Mouse (Mus musculus): ENCODE results near the gene Rufy1. TPM values are rescaled to one million over a fixed set of nuclear protein-coding genes. Genes with fewer than 3 reads are reported as not detected.
A peak's percentile ranks its signal among the peaks of the same experiment; 100 is the strongest.
"Not testable (repeated sequence)": the region's sequence is repeated elsewhere in the genome, so short reads cannot be mapped to it uniquely, and the experiment has no call there.

Gene Rufy1
- total and polyA plus RNA-seq, 2 experiments from 2014 or later: 11.3 to 19.9 TPM

DNA sequence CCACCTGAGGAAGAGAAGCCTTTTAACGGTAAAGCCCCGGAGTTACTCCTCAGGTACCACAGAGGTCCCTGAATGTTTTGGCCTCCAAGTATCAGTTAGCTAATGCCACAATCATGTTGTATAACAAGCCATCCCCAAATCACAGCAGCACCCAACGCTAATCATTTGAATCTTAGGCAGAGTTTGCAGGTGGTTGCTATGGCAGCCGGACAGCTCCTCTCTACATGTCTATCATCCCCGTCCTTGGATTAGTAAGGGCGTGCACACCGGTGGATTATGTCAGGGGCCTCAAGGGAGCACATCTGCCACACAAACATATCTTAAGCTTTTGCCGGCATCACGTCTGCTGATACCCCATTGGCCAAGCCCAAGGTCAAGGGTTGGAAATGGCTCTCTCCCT is 19.3 kb upstream of the Rufy1 start:
- no peak overlapping the region for H3K9ac ChIP-seq (replicated peaks; ENCODE audit: low read length, poor library complexity, severe bottlenecking)
- DNase-seq (ENCODE audit: low spot score): no peak

DNA sequence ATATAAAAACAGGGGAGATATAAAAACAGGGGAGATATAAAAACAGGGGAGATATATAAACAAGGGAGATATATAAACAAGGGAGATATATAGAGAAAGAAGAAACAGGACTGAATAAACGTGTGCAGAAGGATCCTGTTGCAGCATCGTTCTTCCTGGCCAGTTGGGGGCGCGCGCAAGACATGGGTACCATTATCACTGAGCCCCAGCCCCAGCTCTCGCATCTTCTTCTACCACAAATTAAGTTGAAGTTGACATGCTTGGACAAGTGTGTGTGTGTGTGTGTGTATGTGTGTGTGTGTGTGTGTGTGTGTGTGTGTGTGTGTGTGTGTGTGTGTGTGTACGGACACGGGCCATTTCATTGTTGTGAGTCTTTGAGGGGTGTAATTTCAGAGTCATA is 17.2 kb upstream of the Rufy1 start:
- H3K27ac ChIP-seq (ENCODE audit: low read depth, low read length); H3K4me3 ChIP-seq (ENCODE audit: low read depth, low read length); H3K9ac ChIP-seq (replicated peaks; ENCODE audit: low read length, poor library complexity, severe bottlenecking); H3K4me2 ChIP-seq (ENCODE audit: low read depth, low read length, poor library complexity, severe bottlenecking); H3K9me3 ChIP-seq (ENCODE audit: low read length); DNase-seq (ENCODE audit: low spot score); H3K4me1 ChIP-seq (ENCODE audit: insufficient read depth, low read length); H3K27me3 ChIP-seq (ENCODE audit: insufficient read depth, low read length); ATAC-seq (ENCODE audit: low FRiP score); H3K36me3 ChIP-seq (ENCODE audit: insufficient read depth, low read length): not testable (repeated sequence)
- WGBS: 63% methylated on average over 3 of the region's 8 CpGs
- peak; percentile 32 for TF ChIP-seq CTCF (IDR thresholded peaks at IDR 0.05)

More for the DNA sequence above, 19.3 kb upstream of the Rufy1 start:
- WGBS: 46% methylated on average over 9 of the region's 9 CpGs
- TF ChIP-seq CTCF (IDR thresholded peaks at IDR 0.05): no peak
- Histone ChIP-seq H3K27me3 (ENCODE audit: insufficient read depth, low read length) (no peaks in the 10 kb centered on the region), H3K4me1 (ENCODE audit: insufficient read depth, low read length) (no peaks in the 10 kb centered on the region), H3K27ac (ENCODE audit: low read depth, low read length) (no peak overlapping the region), H3K4me3 (ENCODE audit: low read depth, low read length) (no peak overlapping the region), H3K36me3 (ENCODE audit: insufficient read depth, low read length) (no peaks in the 10 kb centered on the region), H3K9me3 (ENCODE audit: low read length) (no peaks in the 10 kb centered on the region), H3K4me2 (ENCODE audit: low read depth, low read length, poor library complexity, severe bottlenecking) (no peak overlapping the region)
- no peak for ATAC-seq (ENCODE audit: low FRiP score)

DNA sequence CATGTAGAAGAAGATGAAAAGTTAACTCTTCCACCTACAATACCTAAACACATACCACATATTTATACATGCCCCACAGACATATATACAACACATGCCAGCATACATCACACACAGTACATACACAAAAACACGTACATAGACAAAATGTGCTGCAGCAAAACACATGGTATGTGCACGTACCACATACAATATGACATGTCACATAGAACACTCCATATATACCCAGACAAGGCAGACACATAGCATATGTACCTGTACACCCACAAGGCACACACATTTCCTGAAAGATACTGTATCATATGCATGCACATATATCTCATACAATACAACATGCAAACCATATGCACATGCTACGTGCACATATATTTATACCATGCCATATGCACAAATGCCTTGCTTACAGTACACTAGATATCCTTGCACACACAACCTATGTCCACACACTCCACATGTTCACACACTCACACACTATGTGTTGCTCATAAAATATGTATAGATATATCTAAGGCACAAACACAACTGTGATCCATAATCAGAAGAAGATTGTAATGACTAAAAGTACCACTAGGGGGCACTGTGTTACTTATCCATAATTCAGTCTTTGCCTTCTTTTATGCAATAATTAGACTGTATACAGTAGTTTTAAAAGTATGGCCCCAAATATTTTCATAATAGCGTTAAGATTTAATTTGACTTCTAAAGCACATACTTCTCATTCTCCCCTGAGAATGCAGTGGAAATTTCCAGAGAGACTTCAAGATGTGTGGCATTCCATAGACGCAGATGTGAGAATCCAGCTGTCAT is 12.5 kb upstream of the Rufy1 start:
- ATAC-seq (ENCODE audit: low FRiP score) (no peak), DNase-seq (ENCODE audit: low spot score) (peak; percentile 82)
- Histone ChIP-seq H3K9ac (replicated peaks; ENCODE audit: low read length, poor library complexity, severe bottlenecking) (no peak overlapping the region), H3K4me2 (ENCODE audit: low read depth, low read length, poor library complexity, severe bottlenecking) (no peak overlapping the region), H3K9me3 (ENCODE audit: low read length) (no peaks in the 10 kb centered on the region), H3K27ac (ENCODE audit: low read depth, low read length) (no peak overlapping the region), H3K4me3 (ENCODE audit: low read depth, low read length) (no peak overlapping the region), H3K36me3 (ENCODE audit: insufficient read depth, low read length) (no peaks in the 10 kb centered on the region), H3K27me3 (ENCODE audit: insufficient read depth, low read length) (no peaks in the 10 kb centered on the region), H3K4me1 (ENCODE audit: insufficient read depth, low read length) (no peaks in the 10 kb centered on the region)
- TF ChIP-seq CTCF (IDR thresholded peaks at IDR 0.05): peak; percentile 91
- 72% methylated on average over 5 of the region's 5 CpGs for WGBS

GRCm38 (mm10) chr11:50441637-50442036 is 10.7 kb upstream of the Rufy1 start:
- ATAC-seq (ENCODE audit: low FRiP score): no peak

DNA sequence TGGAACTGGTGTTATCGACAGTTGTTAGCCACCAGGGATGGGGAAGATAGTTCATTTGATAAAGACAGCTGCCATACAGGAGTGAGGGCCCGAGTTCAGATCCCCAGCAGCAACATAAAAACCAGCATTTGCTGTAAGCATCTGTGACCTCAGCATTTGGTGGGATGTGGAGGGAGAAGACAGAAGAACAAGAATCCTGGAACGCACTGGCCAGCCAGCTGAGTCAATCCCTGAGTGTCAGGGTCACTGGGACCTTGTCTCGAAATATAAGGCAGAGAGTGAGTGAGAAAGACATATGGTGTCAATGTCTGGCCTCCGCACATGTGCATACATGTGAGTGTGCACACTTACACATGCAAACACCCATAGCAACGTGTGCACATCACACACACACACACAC is 9.8 kb upstream of the Rufy1 start:
- ATAC-seq (ENCODE audit: low FRiP score): no peak
- H3K27me3 ChIP-seq (ENCODE audit: insufficient read depth, low read length): no peaks in the 10 kb centered on the region
- 80% methylated on average over 6 of the region's 6 CpGs for WGBS

More at GRCm38 (mm10) chr11:50441637-50442036, 10.7 kb upstream of the Rufy1 start:
- WGBS: 70% methylated on average over 9 of the region's 9 CpGs
- Histone ChIP-seq H3K27me3 (ENCODE audit: insufficient read depth, low read length) (no peaks in the 10 kb centered on the region), H3K4me3 (ENCODE audit: low read depth, low read length) (no peak overlapping the region), H3K9me3 (ENCODE audit: low read length) (no peaks in the 10 kb centered on the region), H3K9ac (replicated peaks; ENCODE audit: low read length, poor library complexity, severe bottlenecking) (no peak overlapping the region), H3K36me3 (ENCODE audit: insufficient read depth, low read length) (no peaks in the 10 kb centered on the region), H3K4me2 (ENCODE audit: low read depth, low read length, poor library complexity, severe bottlenecking) (no peak overlapping the region), H3K27ac (ENCODE audit: low read depth, low read length) (no peak overlapping the region), H3K4me1 (ENCODE audit: insufficient read depth, low read length) (no peaks in the 10 kb centered on the region)
- no peak for DNase-seq (ENCODE audit: low spot score)
- TF ChIP-seq CTCF (IDR thresholded peaks at IDR 0.05): no peak

DNA sequence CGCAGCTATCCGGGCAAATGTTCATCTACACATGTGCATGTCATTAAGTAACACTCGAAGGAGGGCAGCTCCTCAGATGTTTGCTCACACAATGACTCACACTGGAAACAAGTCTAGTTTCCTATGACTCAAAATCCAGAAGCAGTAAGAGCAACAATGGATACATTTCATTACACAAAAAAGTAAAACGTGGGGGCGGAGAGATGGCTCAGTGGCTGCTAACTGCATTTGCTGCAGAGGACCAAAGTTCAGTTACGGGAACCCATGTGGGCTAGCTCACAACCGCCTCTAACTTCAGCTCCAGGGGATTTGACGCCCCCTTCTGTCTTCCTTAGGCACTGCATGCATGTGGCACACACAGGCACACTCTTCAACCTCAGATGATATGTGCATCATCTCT is 8.9 kb upstream of the Rufy1 start:
- no peaks in the 10 kb centered on the region for H3K27me3 ChIP-seq (ENCODE audit: insufficient read depth, low read length)
- no peaks in the 10 kb centered on the region for H3K9me3 ChIP-seq (ENCODE audit: low read length)
- H3K27ac ChIP-seq (ENCODE audit: low read depth, low read length): no peak overlapping the region
- no peak for DNase-seq (ENCODE audit: low spot score)
- H3K36me3 ChIP-seq (ENCODE audit: insufficient read depth, low read length): no peaks in the 10 kb centered on the region
- H3K4me2 ChIP-seq (ENCODE audit: low read depth, low read length, poor library complexity, severe bottlenecking): no peak overlapping the region
- WGBS: 69% methylated on average over 8 of the region's 8 CpGs
- no peaks in the 10 kb centered on the region for H3K4me1 ChIP-seq (ENCODE audit: insufficient read depth, low read length)
- H3K9ac ChIP-seq (replicated peaks; ENCODE audit: low read length, poor library complexity, severe bottlenecking): no peak overlapping the region
- no peak overlapping the region for H3K4me3 ChIP-seq (ENCODE audit: low read depth, low read length)
- peak; percentile 23; the same call in 1 of the 2 replicates for TF ChIP-seq CTCF (IDR thresholded peaks at IDR 0.05)
- no peak for ATAC-seq (ENCODE audit: low FRiP score)

More for the DNA sequence above, 9.8 kb upstream of the Rufy1 start:
- H3K4me1 ChIP-seq (ENCODE audit: insufficient read depth, low read length): no peaks in the 10 kb centered on the region
- no peaks in the 10 kb centered on the region for H3K9me3 ChIP-seq (ENCODE audit: low read length)
- no peaks in the 10 kb centered on the region for H3K36me3 ChIP-seq (ENCODE audit: insufficient read depth, low read length)
- no peak for DNase-seq (ENCODE audit: low spot score)
- no peak overlapping the region for H3K27ac ChIP-seq (ENCODE audit: low read depth, low read length)
- H3K9ac ChIP-seq (replicated peaks; ENCODE audit: low read length, poor library complexity, severe bottlenecking): no peak overlapping the region
- no peak for TF ChIP-seq CTCF (IDR thresholded peaks at IDR 0.05)
- no peak overlapping the region for H3K4me2 ChIP-seq (ENCODE audit: low read depth, low read length, poor library complexity, severe bottlenecking)
- no peak overlapping the region for H3K4me3 ChIP-seq (ENCODE audit: low read depth, low read length)
